Mouse (Mus musculus) ovary, postnatal 36 days (tissue): ENCODE measurements around the gene Farsa.

Source experiments
- DNase-seq: peaks from one replicate; pipeline ENCODE4 v3.0.0; 2022; ENCODE audit warnings: low spot score, mixed read lengths

The Farsa gene

GRCm38 (mm10) chr8:84834866-84835855 is 21.6 kb upstream of the Farsa start:
- no peak for DNase-seq

- no peak for DNase-seq
Observed at GRCm38 (mm10) chr8:84837149-84837911, 19.5 kb upstream of the Farsa start.

GRCm38 (mm10) chr8:84837912-84838470 is 18.8 kb upstream of the Farsa start:
- DNase-seq: no peak

GRCm38 (mm10) chr8:84838513-84838912 is 18.3 kb upstream of the Farsa start:
- DNase-seq: no peak

- DNase-seq: no peak
Observed at GRCm38 (mm10) chr8:84839411-84839810, 17.4 kb upstream of the Farsa start.

GRCm38 (mm10) chr8:84839875-84840247 is 16.9 kb upstream of the Farsa start:
- no peak for DNase-seq

- DNase-seq: peak; percentile 88
Observed at GRCm38 (mm10) chr8:84840248-84840999, 16.4 kb upstream of the Farsa start, which contains the start of gene Rad23a. TSS of gene Rad23a (minus strand) at chr8:84840665.

GRCm38 (mm10) chr8:84841514-84841913 is 15.3 kb upstream of the Farsa start:
- DNase-seq: no peak

GRCm38 (mm10) chr8:84844397-84845070 is 12.3 kb upstream of the Farsa start:
- no peak for DNase-seq

GRCm38 (mm10) chr8:84845355-84846093 is 11.3 kb upstream of the Farsa start:
- DNase-seq: peak; percentile 47

- no peak for DNase-seq
Observed at GRCm38 (mm10) chr8:84846094-84846721, 10.6 kb upstream of the Farsa start.

GRCm38 (mm10) chr8:84846722-84847572 is 9.8 kb upstream of the Farsa start, which contains the start of gene Calr:
TSS of gene Calr (minus strand) at chr8:84846934.
- DNase-seq: peak; percentile 99

- no peak for DNase-seq
Observed at GRCm38 (mm10) chr8:84847684-84848435, 8.9 kb upstream of the Farsa start.

- no peak for DNase-seq
Observed at GRCm38 (mm10) chr8:84856434-84856833, 355 bp upstream of the Farsa start.

- DNase-seq: peak; percentile 78
Observed at GRCm38 (mm10) chr8:84871376-84872308, 14.9 kb downstream of the Farsa start, which contains the start of gene Syce2. TSS of gene Syce2 (plus strand) at chr8:84872111.

- peak; percentile 44 for DNase-seq
Observed at GRCm38 (mm10) chr8:84872309-84872965, 15.6 kb downstream of the Farsa start.
